16 mouse cellular contexts compared by ENCODE assay signal in the genomic region with DNA sequence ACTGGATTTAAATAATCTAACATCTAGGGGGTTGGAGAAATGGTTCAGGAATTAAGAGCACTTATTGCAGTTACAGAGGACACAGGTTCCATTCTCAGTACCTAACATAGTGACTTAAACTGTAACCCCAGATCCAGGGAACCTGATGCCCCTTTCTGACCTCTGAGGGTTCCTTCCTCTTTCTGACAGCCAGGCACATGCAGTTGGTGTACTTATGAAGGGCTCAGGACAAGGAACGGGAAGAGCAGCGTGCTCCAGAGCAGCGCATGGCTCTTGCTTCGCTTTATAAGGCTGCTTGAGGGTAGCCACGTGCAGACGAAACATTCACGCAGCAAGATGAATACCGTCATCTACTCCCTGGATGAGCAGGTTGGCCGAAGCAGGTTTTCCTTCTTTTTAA.
"Had no signal": no experiment of that assay in that cellular context is flagged by ENCODE, and none has a peak within 500 bp of the region (broad histone marks: within the 10 kb centered on the region; RNA-seq: fewer than 3 reads in every experiment).

No protein-coding gene starts in this region.

- H3K27ac ChIP-seq: kidney, embryonic 15.5 days; left cerebral cortex, adult 2 months; liver, embryonic 13.5 days; macrophage; stomach, postnatal 0 days had no signal

- H3K4me3 ChIP-seq: kidney, embryonic 15.5 days; left cerebral cortex, adult 2 months; liver, embryonic 13.5 days had no signal

- DNase-seq: kidney, adult 8-10 months; kidney, postnatal 10 days; kidney, postnatal 36 days; layer of hippocampus, postnatal 36 days; liver, embryonic 13.5 days; lung, adult 2 months; lung, postnatal 14 days; midbrain, embryonic 14.5 days; right cerebral cortex, postnatal 14 days; right cerebral cortex, postnatal 4 days; thymus, adult 18-20 months; thymus, postnatal 36 days had no signal
